Mouse (Mus musculus): ENCODE data around the gene Pkmyt1.

Gene Pkmyt1

GRCm38 (mm10) chr17:23725999-23726757 lies at the start of gene Pkmyt1:
TSS of gene Pkmyt1 (plus strand) at chr17:23726336.
- peak; percentile 95 for DNase-seq (ENCODE audit: low spot score)

- DNase-seq (ENCODE audit: low spot score): no peak
Measured at GRCm38 (mm10) chr17:23676473-23677031, 49.6 kb upstream of the Pkmyt1 start.

GRCm38 (mm10) chr17:23677236-23677679 lies 48.9 kb upstream of the Pkmyt1 start, which contains the start of gene Tnfrsf12a:
TSS of gene Tnfrsf12a (minus strand) at chr17:23677468.
- DNase-seq (ENCODE audit: low spot score): peak; percentile 92

GRCm38 (mm10) chr17:23679127-23679835 lies 46.9 kb upstream of the Pkmyt1 start, which contains the start of gene Cldn6:
TSS of gene Cldn6 (plus strand) at chr17:23679249.
- no peak for DNase-seq (ENCODE audit: low spot score)

GRCm38 (mm10) chr17:23680336-23680735 lies 45.8 kb upstream of the Pkmyt1 start:
- no peak for DNase-seq (ENCODE audit: low spot score)

- no peak for DNase-seq (ENCODE audit: low spot score)
Measured at GRCm38 (mm10) chr17:23681086-23681485, 45.0 kb upstream of the Pkmyt1 start.

GRCm38 (mm10) chr17:23682092-23682491 lies 44.0 kb upstream of the Pkmyt1 start:
- no peak for DNase-seq (ENCODE audit: low spot score)

- no peak for DNase-seq (ENCODE audit: low spot score)
Measured at GRCm38 (mm10) chr17:23682530-23682929, 43.6 kb upstream of the Pkmyt1 start.

- DNase-seq (ENCODE audit: low spot score): no peak
Measured at GRCm38 (mm10) chr17:23683226-23683625, 42.9 kb upstream of the Pkmyt1 start.

GRCm38 (mm10) chr17:23683856-23684672 lies 42.1 kb upstream of the Pkmyt1 start, which contains the start of gene Cldn9:
TSS of gene Cldn9 (minus strand) at chr17:23684026.
- no peak for DNase-seq (ENCODE audit: low spot score)

GRCm38 (mm10) chr17:23694491-23694890 lies 31.6 kb upstream of the Pkmyt1 start:
- no peak for DNase-seq (ENCODE audit: low spot score)

- no peak for DNase-seq (ENCODE audit: low spot score)
Measured at GRCm38 (mm10) chr17:23695801-23696200, 30.3 kb upstream of the Pkmyt1 start.

GRCm38 (mm10) chr17:23699131-23700077 lies 26.7 kb upstream of the Pkmyt1 start:
- DNase-seq (ENCODE audit: low spot score): no peak

- DNase-seq (ENCODE audit: low spot score): peak; percentile 82
Measured at GRCm38 (mm10) chr17:23700079-23700478, 26.1 kb upstream of the Pkmyt1 start.

GRCm38 (mm10) chr17:23703301-23703700 lies 22.8 kb upstream of the Pkmyt1 start:
- DNase-seq (ENCODE audit: low spot score): no peak

- DNase-seq (ENCODE audit: low spot score): no peak
Measured at GRCm38 (mm10) chr17:23704741-23705140, 21.4 kb upstream of the Pkmyt1 start.

GRCm38 (mm10) chr17:23705525-23706104 lies 20.5 kb upstream of the Pkmyt1 start:
- no peak for DNase-seq (ENCODE audit: low spot score)

GRCm38 (mm10) chr17:23706212-23706611 lies 19.9 kb upstream of the Pkmyt1 start:
- peak; percentile 69 for DNase-seq (ENCODE audit: low spot score)

- DNase-seq (ENCODE audit: low spot score): no peak
Measured at GRCm38 (mm10) chr17:23717003-23717402, 9.1 kb upstream of the Pkmyt1 start.

- DNase-seq (ENCODE audit: low spot score): no peak
Measured at GRCm38 (mm10) chr17:23719455-23719854, 6.7 kb upstream of the Pkmyt1 start.

Data from T-cell, adult 2 months (primary cell).